In genomic region chr10:53629247-53629917, GRCm38 (mm10) we compare ENCODE assay signal across 7 mouse cellular contexts. TPM values are rescaled to one million over a fixed set of nuclear protein-coding genes. Genes with fewer than 3 reads are reported as not detected.
A peak's percentile ranks its signal among the peaks of the same experiment; 100 is the strongest.
DNase-seq lines count a peak whose midpoint lies in the region; ATAC-seq lines count a peak whose summit lies in the region.

No protein-coding gene starts in this region.

- no peaks in the 10 kb centered on the region for H3K9me3 ChIP-seq in intestine, embryonic 15.5 days
- H3K9me3 ChIP-seq in midbrain, embryonic 10.5 days (replicated peaks) = no peaks in the 10 kb centered on the region

- peak overlapping the region; percentile 54 for H3K4me2 ChIP-seq in intestine, embryonic 15.5 days (replicated peaks)

- H3K4me1 ChIP-seq in intestine, embryonic 15.5 days (replicated peaks) = no peaks in the 10 kb centered on the region; the same call in 1 of the 2 replicates
- H3K4me1 ChIP-seq in midbrain, embryonic 10.5 days = peaks cover 14% of the 10 kb centered on the region

- WGBS in intestine, embryonic 15.5 days = under 1% methylated on average over 67 of the region's 67 CpGs
- WGBS in midbrain, embryonic 10.5 days = under 1% methylated on average over 67 of the region's 67 CpGs

- H3K36me3 ChIP-seq in intestine, embryonic 15.5 days = no peaks in the 10 kb centered on the region
- peaks cover 16% of the 10 kb centered on the region for H3K36me3 ChIP-seq in midbrain, embryonic 10.5 days

- H3K4me3 ChIP-seq in intestine, embryonic 15.5 days (replicated peaks) = peak overlapping the region; percentile 78
- peak overlapping the region; percentile 78 for H3K4me3 ChIP-seq in midbrain, embryonic 10.5 days

- intact Hi-C loops in left cerebral cortex, postnatal 25 days (cut with DNase I) = loop anchor here (1.0 kb wide), 1 partner anchor 33 kb away; the partner anchor contains the start of gene Asf1a

- peak overlapping the region; percentile 76 for H3K9ac ChIP-seq in intestine, embryonic 15.5 days

- ATAC-seq in intestine, embryonic 15.5 days = peak; percentile 89

- H3K27ac ChIP-seq in intestine, embryonic 15.5 days = peak overlapping the region; percentile 95
- peak overlapping the region; percentile 97 for H3K27ac ChIP-seq in midbrain, embryonic 10.5 days (replicated peaks)

- H3K27me3 ChIP-seq in intestine, embryonic 15.5 days (replicated peaks) = no peaks in the 10 kb centered on the region
- no peaks in the 10 kb centered on the region for H3K27me3 ChIP-seq in midbrain, embryonic 10.5 days (ENCODE audit: low read depth, poor library complexity, severe bottlenecking)

- peak; percentile 93 to 97 for DNase-seq in adrenal gland, adult (ENCODE audit: inconsistent age in 2 of 2, low spot score in 1 of 2)
- DNase-seq in embryo, embryonic 10.5 days (ENCODE audit: low spot score) = peak; percentile 93
- peak; percentile 84 for DNase-seq in gastrocnemius, postnatal 25 days
- peak; percentile 89 to 91 for DNase-seq in left cerebral cortex, postnatal 25 days (ENCODE audit: low spot score in 2 of 2)
- DNase-seq in midbrain, embryonic 10.5 days (ENCODE audit: low spot score) = peak; percentile 88
- DNase-seq in right cerebral cortex, postnatal 4 days = peak; percentile 87

RNA-seq across cellular contexts. Expression of gene Mcm9, which starts 0.9 kb away (rescaled TPM):
- 1 to 10 TPM; 1.3 to 1.5 TPM for total RNA-seq in gastrocnemius, postnatal 25 days (2021)
- polyA plus RNA-seq in intestine, embryonic 15.5 days (2015; fragmentation: Nextera tagmentation; extraction: Ambion mirVana) = 7.4 and 8.3 TPM in 2 replicates
- total RNA-seq in left cerebral cortex, postnatal 25 days (2021) = 1 to 10 TPM; 5.3 to 5.8 TPM
- polyA plus RNA-seq in midbrain, embryonic 10.5 days (2016; fragmentation: Nextera tagmentation; extraction: Ambion mirVana) = 13.3 and 13.6 TPM in 2 replicates

RNA-seq across cellular contexts. Expression of gene Asf1a, which starts 32.8 kb away (rescaled TPM):
- 10 to 100 TPM; 16.7 to 17.2 TPM for total RNA-seq in gastrocnemius, postnatal 25 days (2021)
- 79.3 and 97.2 TPM in 2 replicates for polyA plus RNA-seq in intestine, embryonic 15.5 days (2015; fragmentation: Nextera tagmentation; extraction: Ambion mirVana)
- 10 to 100 TPM; 22.1 to 25.1 TPM for total RNA-seq in left cerebral cortex, postnatal 25 days (2021)
- polyA plus RNA-seq in midbrain, embryonic 10.5 days (2016; fragmentation: Nextera tagmentation; extraction: Ambion mirVana) = 162 and 167 TPM in 2 replicates

Comparison
In these comparisons a context has a peak if more than half of its experiments do, and no peak if none do; other contexts are left out.
1. Peak in every context shown above with its lines: DNase-seq, ATAC-seq, H3K4me3 ChIP-seq and H3K27ac ChIP-seq.